Mouse (Mus musculus): ENCODE measurements at regions not wholly inside any gene's neighbourhood (a gene's known extent, or its start where the extent isn't known, plus 50 kb on each side); places are given as distances from the start of the nearest gene placed in this dataset.

GRCm38 (mm10) chr13:46091109-46091508, 126.3 kb upstream of the Atxn1 start:
- Histone ChIP-seq H3K27ac (ENCODE audit: insufficient read depth, low read length) (no peak overlapping the region), H3K4me3 (ENCODE audit: insufficient read depth, low read length) (no peak overlapping the region), H3K4me1 (ENCODE audit: control insufficient read depth, insufficient read depth, low read length) (peaks cover 6% of the 10 kb centered on the region; the same call in 1 of the 2 replicates)
- no peak for TF ChIP-seq CTCF (IDR thresholded peaks at IDR 0.05; ENCODE audit: extremely low read depth, insufficient read depth, low read length)
- no peak for TF ChIP-seq POLR2A (IDR thresholded peaks at IDR 0.05; ENCODE audit: extremely low read depth, insufficient read depth, low read length)

- H3K4me3 ChIP-seq (ENCODE audit: insufficient read depth, low read length): no peak overlapping the region
- H3K4me1 ChIP-seq (ENCODE audit: control insufficient read depth, insufficient read depth, low read length): peaks cover 6% of the 10 kb centered on the region; the same call in 1 of the 2 replicates
- TF ChIP-seq POLR2A (IDR thresholded peaks at IDR 0.05; ENCODE audit: extremely low read depth, insufficient read depth, low read length) (no peak), CTCF (IDR thresholded peaks at IDR 0.05; ENCODE audit: extremely low read depth, insufficient read depth, low read length) (0 out of 2 replicates have a peak, but pooled peaks have one; percentile 12)
- H3K27ac ChIP-seq (ENCODE audit: insufficient read depth, low read length): no peak overlapping the region
Measured at GRCm38 (mm10) chr13:46088237-46088636, 123.4 kb upstream of the Atxn1 start.

- TF ChIP-seq POLR2A (IDR thresholded peaks at IDR 0.05; ENCODE audit: extremely low read depth, insufficient read depth, low read length) (no peak), CTCF (IDR thresholded peaks at IDR 0.05; ENCODE audit: extremely low read depth, insufficient read depth, low read length) (no peak)
- no peak overlapping the region for H3K4me3 ChIP-seq (ENCODE audit: insufficient read depth, low read length)
- no peak overlapping the region for H3K27ac ChIP-seq (ENCODE audit: insufficient read depth, low read length)
- peaks cover 6% of the 10 kb centered on the region; the same call in 1 of the 2 replicates for H3K4me1 ChIP-seq (ENCODE audit: control insufficient read depth, insufficient read depth, low read length)
Measured at GRCm38 (mm10) chr13:46087663-46088062, 122.9 kb upstream of the Atxn1 start.

- Histone ChIP-seq H3K4me3 (ENCODE audit: insufficient read depth, low read length) (no peak overlapping the region), H3K27ac (ENCODE audit: insufficient read depth, low read length) (no peak overlapping the region), H3K4me1 (ENCODE audit: control insufficient read depth, insufficient read depth, low read length) (no peaks in the 10 kb centered on the region)
- TF ChIP-seq POLR2A (IDR thresholded peaks at IDR 0.05; ENCODE audit: extremely low read depth, insufficient read depth, low read length): no peak
- TF ChIP-seq CTCF (IDR thresholded peaks at IDR 0.05; ENCODE audit: extremely low read depth, insufficient read depth, low read length): no peak
Measured at GRCm38 (mm10) chr13:46076879-46077278, 112.1 kb upstream of the Atxn1 start.

- Histone ChIP-seq H3K4me3 (ENCODE audit: insufficient read depth, low read length) (no peak overlapping the region), H3K4me1 (ENCODE audit: control insufficient read depth, insufficient read depth, low read length) (peaks cover 3% of the 10 kb centered on the region), H3K27ac (ENCODE audit: insufficient read depth, low read length) (no peak overlapping the region)
- TF ChIP-seq POLR2A (IDR thresholded peaks at IDR 0.05; ENCODE audit: extremely low read depth, insufficient read depth, low read length): no peak
- no peak for TF ChIP-seq CTCF (IDR thresholded peaks at IDR 0.05; ENCODE audit: extremely low read depth, insufficient read depth, low read length)
Measured at GRCm38 (mm10) chr13:46071670-46072069, 106.9 kb upstream of the Atxn1 start.

- H3K4me3 ChIP-seq (ENCODE audit: insufficient read depth, low read length): no peak overlapping the region
- no peak overlapping the region for H3K27ac ChIP-seq (ENCODE audit: insufficient read depth, low read length)
- peaks cover 3% of the 10 kb centered on the region for H3K4me1 ChIP-seq (ENCODE audit: control insufficient read depth, insufficient read depth, low read length)
- TF ChIP-seq POLR2A (IDR thresholded peaks at IDR 0.05; ENCODE audit: extremely low read depth, insufficient read depth, low read length): no peak
- TF ChIP-seq CTCF (IDR thresholded peaks at IDR 0.05; ENCODE audit: extremely low read depth, insufficient read depth, low read length): no peak
Measured at GRCm38 (mm10) chr13:46069571-46069970, 104.8 kb upstream of the Atxn1 start.

GRCm38 (mm10) chr13:46062758-46063157, 98.0 kb upstream of the Atxn1 start:
- no peak for TF ChIP-seq POLR2A (IDR thresholded peaks at IDR 0.05; ENCODE audit: extremely low read depth, insufficient read depth, low read length)
- TF ChIP-seq CTCF (IDR thresholded peaks at IDR 0.05; ENCODE audit: extremely low read depth, insufficient read depth, low read length): no peak

GRCm38 (mm10) chr13:46059870-46060269, 95.1 kb upstream of the Atxn1 start:
- TF ChIP-seq POLR2A (IDR thresholded peaks at IDR 0.05; ENCODE audit: extremely low read depth, insufficient read depth, low read length): no peak
- no peak for TF ChIP-seq CTCF (IDR thresholded peaks at IDR 0.05; ENCODE audit: extremely low read depth, insufficient read depth, low read length)

More at GRCm38 (mm10) chr13:46062758-46063157, 98.0 kb upstream of the Atxn1 start:
- H3K4me3 ChIP-seq (ENCODE audit: insufficient read depth, low read length): no peak overlapping the region
- H3K27ac ChIP-seq (ENCODE audit: insufficient read depth, low read length): no peak overlapping the region
- H3K4me1 ChIP-seq (ENCODE audit: control insufficient read depth, insufficient read depth, low read length): no peaks in the 10 kb centered on the region

GRCm38 (mm10) chr13:46058862-46059261, 94.1 kb upstream of the Atxn1 start:
- H3K4me3 ChIP-seq (ENCODE audit: insufficient read depth, low read length): no peak overlapping the region
- H3K4me1 ChIP-seq (ENCODE audit: control insufficient read depth, insufficient read depth, low read length): peaks cover 4% of the 10 kb centered on the region
- H3K27ac ChIP-seq (ENCODE audit: insufficient read depth, low read length): no peak overlapping the region
- TF ChIP-seq POLR2A (IDR thresholded peaks at IDR 0.05; ENCODE audit: extremely low read depth, insufficient read depth, low read length): no peak
- no peak for TF ChIP-seq CTCF (IDR thresholded peaks at IDR 0.05; ENCODE audit: extremely low read depth, insufficient read depth, low read length)

More at GRCm38 (mm10) chr13:46059870-46060269, 95.1 kb upstream of the Atxn1 start:
- H3K4me3 ChIP-seq (ENCODE audit: insufficient read depth, low read length): no peak overlapping the region
- no peak overlapping the region for H3K27ac ChIP-seq (ENCODE audit: insufficient read depth, low read length)
- peaks cover 4% of the 10 kb centered on the region for H3K4me1 ChIP-seq (ENCODE audit: control insufficient read depth, insufficient read depth, low read length)

GRCm38 (mm10) chr13:46058341-46058740, 93.5 kb upstream of the Atxn1 start:
- TF ChIP-seq POLR2A (IDR thresholded peaks at IDR 0.05; ENCODE audit: extremely low read depth, insufficient read depth, low read length) (no peak), CTCF (IDR thresholded peaks at IDR 0.05; ENCODE audit: extremely low read depth, insufficient read depth, low read length) (no peak)
- Histone ChIP-seq H3K4me1 (ENCODE audit: control insufficient read depth, insufficient read depth, low read length) (peaks cover 4% of the 10 kb centered on the region), H3K27ac (ENCODE audit: insufficient read depth, low read length) (no peak overlapping the region), H3K4me3 (ENCODE audit: insufficient read depth, low read length) (no peak overlapping the region)

All from cortical plate, adult 2 months (tissue).